Mouse (Mus musculus) layer of hippocampus, adult 8-10 months (tissue): ENCODE results near the gene Pth2. TPM values are rescaled to one million over a fixed set of nuclear protein-coding genes. Genes with fewer than 3 reads are reported as not detected.
"Not testable (repeated sequence)": the region's sequence is repeated elsewhere in the genome, so short reads cannot be mapped to it uniquely, and the experiment has no call there.

Source experiments
- DNase-seq, 2 experiments: peaks; one replicate each; pipeline ENCODE4 v3.0.0; 2022; ENCODE audit warnings: low spot score in 2 of 2
- total RNA-seq, 4 experiments: library from RNA; stranded (reverse); gene quantifications; 2 replicates each; pipeline ENCODE4 v1.2.4; 2022

Pth2 gene
- total RNA-seq, 4 experiments from 2014 or later: not detected

- not testable (repeated sequence) for DNase-seq
Observed at GRCm38 (mm10) chr7:45173772-45174171, 7.0 kb upstream of the Pth2 start.

GRCm38 (mm10) chr7:45174567-45175280, 6.1 kb upstream of the Pth2 start:
- DNase-seq: no peak

GRCm38 (mm10) chr7:45175398-45175797, 5.4 kb upstream of the Pth2 start:
- no peak for DNase-seq

- DNase-seq: no peak
Observed at GRCm38 (mm10) chr7:45175929-45176328, 4.9 kb upstream of the Pth2 start.

GRCm38 (mm10) chr7:45176356-45176755, 4.4 kb upstream of the Pth2 start:
- DNase-seq: no peak

GRCm38 (mm10) chr7:45178550-45178949, 2.2 kb upstream of the Pth2 start:
- no peak for DNase-seq

GRCm38 (mm10) chr7:45179469-45179868, 1.3 kb upstream of the Pth2 start, which contains the start of gene Gfy:
TSS of gene Gfy (minus strand) at chr7:45179569.
- no peak for DNase-seq

GRCm38 (mm10) chr7:45181540-45181939, 745 bp downstream of the Pth2 start:
- DNase-seq: no peak

- DNase-seq: peak; percentile 81 to 82
Observed at GRCm38 (mm10) chr7:45182199-45182601, 1.4 kb downstream of the Pth2 start.

GRCm38 (mm10) chr7:45182606-45183005, 1.8 kb downstream of the Pth2 start:
- DNase-seq: no peak

GRCm38 (mm10) chr7:45183672-45184071, 2.9 kb downstream of the Pth2 start:
- no peak for DNase-seq

- no peak for DNase-seq
Observed at GRCm38 (mm10) chr7:45185921-45186320, 5.1 kb downstream of the Pth2 start.

- no peak for DNase-seq
Observed at GRCm38 (mm10) chr7:45189600-45189999, 8.8 kb downstream of the Pth2 start.

- DNase-seq: no peak
Observed at GRCm38 (mm10) chr7:45190186-45190585, 9.4 kb downstream of the Pth2 start.

GRCm38 (mm10) chr7:45191161-45191560, 10.4 kb downstream of the Pth2 start:
- DNase-seq: no peak

GRCm38 (mm10) chr7:45191803-45192363, 11.1 kb downstream of the Pth2 start:
- DNase-seq: no peak

- no peak for DNase-seq
Observed at GRCm38 (mm10) chr7:45192585-45193310, 12.0 kb downstream of the Pth2 start.

- no peak for DNase-seq
Observed at GRCm38 (mm10) chr7:45193406-45193805, 12.6 kb downstream of the Pth2 start.

- DNase-seq: no peak
Observed at GRCm38 (mm10) chr7:45193871-45194785, 13.3 kb downstream of the Pth2 start.

- no peak for DNase-seq
Observed at GRCm38 (mm10) chr7:45195341-45196175, 14.8 kb downstream of the Pth2 start.

- no peak for DNase-seq
Observed at GRCm38 (mm10) chr7:45196176-45196535, 15.4 kb downstream of the Pth2 start.
